Mouse (Mus musculus): ENCODE data around the gene Ciart. TPM values are rescaled to one million over a fixed set of nuclear protein-coding genes. Genes with fewer than 3 reads are reported as not detected.

Gene Ciart
- polyA plus RNA-seq, 1 experiment from 2014 or later: 5.7 TPM

Other genes with a start within 250 kb of the Ciart start
- 36.0 and 36.2 TPM in 2 replicates for gene Mcl1, start 223.5 kb downstream of the Ciart start, polyA plus RNA-seq (2015; fragmentation: Nextera tagmentation; extraction: Ambion mirVana)
- gene Adamtsl4, start 194.3 kb downstream of the Ciart start, polyA plus RNA-seq (2015; fragmentation: Nextera tagmentation; extraction: Ambion mirVana): 4.8 and 7.3 TPM in 2 replicates
- 61.1 and 68.7 TPM in 2 replicates for gene Ecm1, start 142.7 kb downstream of the Ciart start, polyA plus RNA-seq (2015; fragmentation: Nextera tagmentation; extraction: Ambion mirVana)
- gene Tars2, start 122.0 kb downstream of the Ciart start, polyA plus RNA-seq (2015; fragmentation: Nextera tagmentation; extraction: Ambion mirVana): 39.5 and 40.0 TPM in 2 replicates
- gene Rprd2, start 63.4 kb downstream of the Ciart start, polyA plus RNA-seq (2015; fragmentation: Nextera tagmentation; extraction: Ambion mirVana): 17.1 and 18.0 TPM in 2 replicates
- 25.0 and 29.1 TPM in 2 replicates for gene Prpf3, start 26.4 kb downstream of the Ciart start, polyA plus RNA-seq (2015; fragmentation: Nextera tagmentation; extraction: Ambion mirVana)
- gene Mrps21, start 10.7 kb downstream of the Ciart start, polyA plus RNA-seq (2015; fragmentation: Nextera tagmentation; extraction: Ambion mirVana): 362 and 399 TPM in 2 replicates
- gene BC028528, start 9.8 kb upstream of the Ciart start, polyA plus RNA-seq (2015; fragmentation: Nextera tagmentation; extraction: Ambion mirVana): 38.1 and 41.8 TPM in 2 replicates
- gene Aph1a, start 11.7 kb upstream of the Ciart start, polyA plus RNA-seq (2015; fragmentation: Nextera tagmentation; extraction: Ambion mirVana): 28.8 and 33.9 TPM in 2 replicates
- gene Car14, start 22.4 kb upstream of the Ciart start, polyA plus RNA-seq (2015; fragmentation: Nextera tagmentation; extraction: Ambion mirVana): 26.1 and 31.5 TPM in 2 replicates
- gene Anp32e, start 47.0 kb upstream of the Ciart start, polyA plus RNA-seq (2015; fragmentation: Nextera tagmentation; extraction: Ambion mirVana): 164 and 182 TPM in 2 replicates
- gene Plekho1, start 113.8 kb upstream of the Ciart start, polyA plus RNA-seq (2015; fragmentation: Nextera tagmentation; extraction: Ambion mirVana): 59.2 and 64.8 TPM in 2 replicates
- 33.6 and 34.9 TPM in 2 replicates for gene Vps45, start 176.2 kb upstream of the Ciart start, polyA plus RNA-seq (2015; fragmentation: Nextera tagmentation; extraction: Ambion mirVana)
- gene Otud7b, start 222.3 kb upstream of the Ciart start, polyA plus RNA-seq (2015; fragmentation: Nextera tagmentation; extraction: Ambion mirVana): 14.9 and 17.2 TPM in 2 replicates

Measured in heart, embryonic 13.5 days (tissue).